Mouse (Mus musculus) hindbrain, embryonic 11.5 days (tissue): ENCODE measurements at regions not wholly inside any gene's neighbourhood (a gene's known extent, or its start where the extent isn't known, plus 50 kb on each side); places are given as distances from the start of the nearest gene placed in this dataset.

ENCODE experiments used
- ATAC-seq: fragments of 200-750 bp; cut with Nextera tagmentation; 2 replicates; pipeline ENCODE4 v1.8.0; 2017; ENCODE audit warnings: mild to moderate bottlenecking, moderate TSS enrichment, moderate library complexity; ENCODE audit not compliant: low FRiP score
- DNase-seq: peaks from one replicate; pipeline ENCODE4 v3.0.0-alpha.2; 2015; ENCODE audit warnings: low spot score
- H3K27ac ChIP-seq: fragments of 300-500 bp; sonication (generic); 2 replicates; pipeline ENCODE4 v1.5.1; 2014; ENCODE audit warnings: mild to moderate bottlenecking, low read depth, low read length
- H3K27me3 ChIP-seq: fragments of 300-500 bp; sonication (generic); 2 replicates; pipeline ENCODE4 v1.6.1; 2014; ENCODE audit warnings: mild to moderate bottlenecking, low read length, moderate library complexity, mixed read lengths; ENCODE audit not compliant: control insufficient read depth, insufficient read depth
- H3K36me3 ChIP-seq: fragments of 300-500 bp; sonication (generic); 2 replicates; pipeline ENCODE4 v1.6.1; 2014; ENCODE audit warnings: mild to moderate bottlenecking, low read length, moderate library complexity, mixed read lengths; ENCODE audit not compliant: control insufficient read depth, insufficient read depth
- H3K4me1 ChIP-seq: fragments of 300-500 bp; sonication (generic); replicated peaks from 2 replicates; pipeline ENCODE4 v1.6.1; 2014; ENCODE audit warnings: low read length, mixed read lengths; ENCODE audit not compliant: control insufficient read depth, insufficient read depth
- H3K4me2 ChIP-seq: fragments of 300-500 bp; sonication (generic); replicated peaks from 2 replicates; pipeline ENCODE4 v1.6.1; 2014; ENCODE audit warnings: mild to moderate bottlenecking, low read depth, low read length
- H3K4me3 ChIP-seq: fragments of 300-500 bp; sonication (generic); 2 replicates; pipeline ENCODE4 v1.5.1; 2014; ENCODE audit warnings: low read depth, low read length
- H3K9ac ChIP-seq: fragments of 300-500 bp; sonication (generic); 2 replicates; pipeline ENCODE4 v1.6.1; 2014; ENCODE audit warnings: low read depth, low read length
- H3K9me3 ChIP-seq: fragments of 300-500 bp; sonication (generic); 2 replicates; pipeline ENCODE4 v1.6.1; 2016; ENCODE audit warnings: low read length; ENCODE audit not compliant: control insufficient read depth
- WGBS: fragments of 180-500 bp; shearing (Covaris S2); extraction: QIAGEN DNeasy Blood & Tissue Kit; methylation state at CpG from one replicate; pipeline ENCODE4 v1.1.7; 2014; 5-methylcytosine and 5-hydroxymethylcytosine counted together

DNA sequence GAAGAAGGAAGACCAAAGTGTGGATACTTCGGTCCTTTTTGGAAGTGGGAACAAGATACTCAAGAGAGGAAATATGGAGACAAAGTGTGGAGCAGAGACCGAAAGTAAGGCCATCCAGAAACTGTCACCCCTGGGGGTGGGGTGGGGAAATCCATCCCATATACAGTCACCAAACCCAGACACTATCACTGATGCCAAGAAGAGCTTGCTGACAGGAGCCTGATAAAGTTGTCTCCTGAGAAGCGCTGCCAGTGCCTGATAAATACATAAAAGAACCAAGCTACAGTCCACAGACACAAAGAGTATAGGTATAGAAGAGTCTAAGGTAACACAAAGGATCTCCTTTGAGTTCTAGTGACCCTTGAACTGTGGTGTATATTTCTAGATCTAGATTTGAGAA is 1026.7 kb downstream of the Pla2g4a start:
- H3K4me1 ChIP-seq = no peaks in the 10 kb centered on the region
- DNase-seq = no peak
- H3K9ac ChIP-seq = no peak overlapping the region
- WGBS = 97% methylated on average over 3 of the region's 3 CpGs
- no peak for ATAC-seq
- H3K27ac ChIP-seq = no peak overlapping the region
- H3K4me3 ChIP-seq = no peak overlapping the region
- H3K4me2 ChIP-seq = no peak overlapping the region
- no peaks in the 10 kb centered on the region for H3K9me3 ChIP-seq
- H3K36me3 ChIP-seq = no peaks in the 10 kb centered on the region
- no peaks in the 10 kb centered on the region for H3K27me3 ChIP-seq

DNA sequence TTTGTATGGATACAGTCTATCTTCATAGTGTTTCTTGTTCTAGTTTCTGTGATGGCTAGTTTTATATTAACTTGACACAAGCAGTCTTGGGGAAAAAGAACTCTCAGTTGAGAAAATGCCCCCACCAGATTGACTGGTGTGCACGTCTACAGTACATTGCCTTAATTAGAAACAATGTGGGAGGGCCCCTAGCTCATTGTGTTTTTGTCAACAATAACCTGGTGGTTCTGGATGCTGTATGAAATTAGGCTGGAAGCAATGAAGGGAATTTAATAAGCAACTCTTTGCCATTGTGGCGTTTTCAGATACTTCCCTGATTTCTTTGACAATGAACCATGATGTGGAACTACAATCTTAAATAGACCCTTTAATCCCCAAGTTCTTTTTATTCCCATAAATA is 1036.6 kb downstream of the Pla2g4a start:
- Histone ChIP-seq H3K36me3 (no peaks in the 10 kb centered on the region), H3K9ac (no peak overlapping the region), H3K27me3 (no peaks in the 10 kb centered on the region), H3K27ac (no peak overlapping the region), H3K9me3 (no peaks in the 10 kb centered on the region), H3K4me1 (no peaks in the 10 kb centered on the region), H3K4me2 (no peak overlapping the region), H3K4me3 (no peak overlapping the region)
- 66% methylated on average over 2 of the region's 2 CpGs for WGBS
- DNase-seq (no peak), ATAC-seq (no peak)

DNA sequence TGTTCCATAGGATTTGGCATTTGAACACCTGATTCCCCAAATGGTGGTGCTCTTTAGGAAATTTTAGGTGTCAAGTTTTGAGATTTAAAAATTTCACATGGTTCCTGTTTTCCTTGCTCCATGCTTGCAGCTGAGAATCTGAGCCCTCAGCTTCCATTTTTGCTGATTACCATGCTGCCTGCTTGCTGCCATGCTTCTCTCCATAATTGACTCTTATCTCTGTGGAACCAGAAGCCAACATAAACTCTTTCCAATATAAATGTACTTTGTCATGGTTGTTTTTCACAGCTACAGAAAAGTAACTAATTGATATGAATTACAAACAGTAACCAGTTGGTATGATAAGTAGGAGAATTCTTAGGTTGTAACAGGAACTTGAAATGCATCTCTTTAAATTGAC is 1044.0 kb downstream of the Pla2g4a start:
- Histone ChIP-seq H3K4me3 (no peak overlapping the region), H3K27me3 (no peaks in the 10 kb centered on the region), H3K27ac (no peak overlapping the region), H3K4me2 (no peak overlapping the region), H3K9ac (no peak overlapping the region), H3K9me3 (no peaks in the 10 kb centered on the region), H3K36me3 (no peaks in the 10 kb centered on the region), H3K4me1 (no peaks in the 10 kb centered on the region)
- ATAC-seq = no peak
- DNase-seq = no peak

DNA sequence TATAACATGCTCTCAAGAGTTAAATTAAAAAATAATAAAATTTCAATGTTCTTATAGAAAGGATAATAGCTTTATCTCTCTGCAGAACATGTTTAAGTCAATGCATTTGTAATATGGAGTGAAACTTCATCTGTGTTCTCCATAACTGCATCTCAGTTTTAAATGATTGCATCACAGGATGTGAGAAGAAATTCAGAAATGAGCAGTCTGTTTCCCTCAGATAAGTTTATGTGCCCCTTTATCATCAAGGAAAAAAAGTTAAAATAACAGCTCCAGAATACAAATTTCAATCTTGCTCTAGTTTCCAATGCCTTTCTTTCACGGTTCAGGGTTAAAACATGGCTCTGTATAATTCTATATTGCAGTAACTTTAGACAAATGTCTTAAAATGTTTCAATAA is 1048.3 kb downstream of the Pla2g4a start:
- Histone ChIP-seq H3K27ac (no peak overlapping the region), H3K36me3 (no peaks in the 10 kb centered on the region), H3K4me2 (no peak overlapping the region), H3K4me3 (no peak overlapping the region), H3K9me3 (no peaks in the 10 kb centered on the region), H3K27me3 (no peaks in the 10 kb centered on the region), H3K4me1 (no peaks in the 10 kb centered on the region), H3K9ac (no peak overlapping the region)
- ATAC-seq (no peak), DNase-seq (no peak)
- 84% methylated on average over 1 of the region's 1 CpGs for WGBS

DNA sequence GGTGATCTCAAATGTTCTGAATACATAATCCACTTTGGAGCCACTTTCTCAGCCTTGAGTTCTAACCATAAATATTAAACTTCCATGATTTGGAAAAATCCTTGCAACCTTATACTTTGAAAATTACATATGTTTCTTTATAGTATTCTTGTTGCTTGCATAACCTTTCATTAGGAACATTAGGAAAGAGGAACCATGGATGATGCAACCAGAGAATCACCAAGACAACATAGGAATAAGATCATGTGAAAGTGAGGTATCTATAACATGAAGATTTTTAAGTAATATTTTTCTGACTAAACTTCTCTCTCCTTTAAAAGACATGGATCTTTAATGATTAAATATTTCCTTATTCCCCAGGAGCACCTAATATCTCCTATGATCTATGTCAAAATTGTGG is 1057.0 kb downstream of the Pla2g4a start:
- Histone ChIP-seq H3K9ac (no peak overlapping the region), H3K4me3 (no peak overlapping the region), H3K27ac (no peak overlapping the region), H3K36me3 (no peaks in the 10 kb centered on the region), H3K4me2 (no peak overlapping the region), H3K4me1 (no peaks in the 10 kb centered on the region), H3K27me3 (no peaks in the 10 kb centered on the region), H3K9me3 (no peaks in the 10 kb centered on the region)
- no peak for ATAC-seq
- DNase-seq = no peak

DNA sequence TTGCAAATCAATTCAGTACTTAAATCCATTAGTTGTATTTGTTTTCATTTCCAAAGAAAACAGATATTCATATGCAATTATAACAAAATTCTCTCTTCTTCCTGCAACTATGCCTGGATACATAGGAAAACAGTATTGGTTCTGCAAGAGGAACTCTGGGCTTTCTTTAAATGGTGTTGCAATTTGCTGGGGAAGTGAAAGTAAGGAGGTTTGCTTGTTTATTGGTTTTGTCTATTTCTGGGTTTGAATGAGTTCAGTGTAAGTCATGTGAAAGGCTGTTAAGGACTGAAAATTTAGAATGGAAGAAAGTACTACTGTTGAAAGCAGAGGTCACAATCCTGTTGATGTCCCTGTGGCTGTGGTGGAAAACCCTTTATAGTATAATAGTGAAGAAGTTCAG is 1058.0 kb downstream of the Pla2g4a start:
- no peak for ATAC-seq
- Histone ChIP-seq H3K27me3 (no peaks in the 10 kb centered on the region), H3K4me1 (no peaks in the 10 kb centered on the region), H3K27ac (no peak overlapping the region), H3K9ac (no peak overlapping the region), H3K4me2 (no peak overlapping the region), H3K36me3 (no peaks in the 10 kb centered on the region), H3K4me3 (no peak overlapping the region), H3K9me3 (no peaks in the 10 kb centered on the region)
- DNase-seq = no peak

DNA sequence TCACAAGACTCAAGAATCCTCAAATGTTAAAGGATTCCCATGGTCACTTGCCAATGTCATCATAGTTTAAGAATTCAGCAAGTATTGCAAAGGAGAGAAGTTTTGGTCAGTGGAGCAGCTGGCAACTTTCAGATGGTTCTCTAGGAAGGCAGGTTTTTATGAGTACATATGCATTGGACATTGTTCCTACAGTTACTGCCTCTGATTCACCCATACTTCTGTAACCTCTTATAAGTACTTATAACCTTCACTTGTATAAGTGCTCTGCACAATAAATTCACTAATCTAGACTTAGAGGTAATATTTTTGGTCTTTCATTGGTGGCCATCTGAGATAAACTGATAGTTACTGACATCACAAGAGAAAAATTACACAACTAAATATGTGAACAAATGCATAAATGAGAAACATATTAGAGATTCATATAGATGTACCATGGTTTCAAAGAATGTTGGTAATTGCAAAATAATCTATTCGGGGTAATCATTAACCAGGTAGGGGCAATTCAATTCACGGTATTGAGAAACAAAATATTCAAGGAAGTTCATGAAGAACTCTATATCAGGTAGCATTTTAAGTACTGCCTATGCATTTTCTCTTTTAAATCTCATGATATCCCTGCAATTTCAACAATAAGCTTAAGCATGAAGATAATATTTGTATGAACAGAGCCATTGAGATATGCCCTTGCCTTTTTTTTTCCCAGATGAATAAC is 1059.6 kb downstream of the Pla2g4a start:
- no peak for DNase-seq
- WGBS = 89% methylated on average over 2 of the region's 2 CpGs
- Histone ChIP-seq H3K4me1 (no peaks in the 10 kb centered on the region), H3K9ac (no peak overlapping the region), H3K36me3 (no peaks in the 10 kb centered on the region), H3K27ac (no peak overlapping the region), H3K4me3 (no peak overlapping the region), H3K9me3 (no peaks in the 10 kb centered on the region), H3K4me2 (no peak overlapping the region), H3K27me3 (no peaks in the 10 kb centered on the region)
- ATAC-seq = no peak

DNA sequence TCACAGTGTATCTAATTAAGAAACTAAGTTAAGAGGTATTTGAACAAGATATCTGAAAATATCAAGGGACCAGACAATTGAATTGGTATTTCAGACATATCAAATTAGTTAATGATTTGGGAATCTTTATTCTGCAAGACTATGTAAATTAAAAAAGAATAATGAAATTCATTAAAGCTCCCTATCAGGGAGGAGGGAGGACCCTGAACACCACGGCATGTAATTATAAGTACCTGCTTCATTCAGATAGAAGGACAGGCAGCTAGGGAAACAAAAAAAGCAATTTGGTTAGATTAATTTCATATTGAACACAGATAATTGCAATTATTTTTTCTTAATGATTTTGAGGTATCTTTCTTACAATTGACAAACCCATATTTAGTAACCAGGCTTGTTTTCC is 1090.3 kb downstream of the Pla2g4a start:
- no peaks in the 10 kb centered on the region for H3K27me3 ChIP-seq
- H3K27ac ChIP-seq = no peak overlapping the region
- no peak overlapping the region for H3K4me2 ChIP-seq
- H3K9ac ChIP-seq = no peak overlapping the region
- H3K4me3 ChIP-seq = no peak overlapping the region
- no peaks in the 10 kb centered on the region for H3K36me3 ChIP-seq
- ATAC-seq = no peak
- 74% methylated on average over 1 of the region's 1 CpGs for WGBS
- H3K9me3 ChIP-seq = no peaks in the 10 kb centered on the region
- H3K4me1 ChIP-seq = no peaks in the 10 kb centered on the region
- no peak for DNase-seq

DNA sequence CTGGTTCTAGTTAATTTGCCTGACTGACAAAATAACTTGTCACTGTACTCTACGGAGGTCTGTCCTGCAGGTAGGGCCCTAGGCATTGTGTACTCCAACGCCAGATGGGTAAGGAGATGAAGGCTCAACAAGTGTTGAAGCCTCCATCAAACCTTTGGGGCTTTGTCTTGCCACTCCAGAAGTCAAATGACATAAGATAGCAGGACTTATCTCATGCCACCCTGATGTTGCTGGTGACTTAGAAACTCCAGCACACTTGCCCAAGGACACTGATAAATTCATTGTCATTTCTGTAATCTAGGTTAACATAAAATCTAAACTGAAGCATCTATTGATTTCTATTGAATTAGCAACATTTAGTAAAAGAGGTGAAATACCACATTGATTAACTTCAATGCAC is 1097.5 kb downstream of the Pla2g4a start:
- H3K27ac ChIP-seq = no peak overlapping the region
- WGBS = 91% methylated on average over 2 of the region's 2 CpGs
- H3K27me3 ChIP-seq = no peaks in the 10 kb centered on the region
- no peak overlapping the region for H3K9ac ChIP-seq
- no peak overlapping the region for H3K4me2 ChIP-seq
- ATAC-seq (no peak), DNase-seq (no peak)
- H3K36me3 ChIP-seq = no peaks in the 10 kb centered on the region
- no peak overlapping the region for H3K4me3 ChIP-seq
- no peaks in the 10 kb centered on the region for H3K9me3 ChIP-seq
- H3K4me1 ChIP-seq = no peaks in the 10 kb centered on the region
